Mouse (Mus musculus) thymus, adult 18-20 months (tissue): ENCODE measurements around the gene Mavs.
A peak's percentile ranks its signal among the peaks of the same experiment; 100 is the strongest.

ENCODE experiments used
- DNase-seq, 2 experiments: peaks; one replicate each; pipeline ENCODE4 v3.0.0; 2022; ENCODE audit warnings: mixed read lengths in 2 of 2

Gene Mavs

DNA sequence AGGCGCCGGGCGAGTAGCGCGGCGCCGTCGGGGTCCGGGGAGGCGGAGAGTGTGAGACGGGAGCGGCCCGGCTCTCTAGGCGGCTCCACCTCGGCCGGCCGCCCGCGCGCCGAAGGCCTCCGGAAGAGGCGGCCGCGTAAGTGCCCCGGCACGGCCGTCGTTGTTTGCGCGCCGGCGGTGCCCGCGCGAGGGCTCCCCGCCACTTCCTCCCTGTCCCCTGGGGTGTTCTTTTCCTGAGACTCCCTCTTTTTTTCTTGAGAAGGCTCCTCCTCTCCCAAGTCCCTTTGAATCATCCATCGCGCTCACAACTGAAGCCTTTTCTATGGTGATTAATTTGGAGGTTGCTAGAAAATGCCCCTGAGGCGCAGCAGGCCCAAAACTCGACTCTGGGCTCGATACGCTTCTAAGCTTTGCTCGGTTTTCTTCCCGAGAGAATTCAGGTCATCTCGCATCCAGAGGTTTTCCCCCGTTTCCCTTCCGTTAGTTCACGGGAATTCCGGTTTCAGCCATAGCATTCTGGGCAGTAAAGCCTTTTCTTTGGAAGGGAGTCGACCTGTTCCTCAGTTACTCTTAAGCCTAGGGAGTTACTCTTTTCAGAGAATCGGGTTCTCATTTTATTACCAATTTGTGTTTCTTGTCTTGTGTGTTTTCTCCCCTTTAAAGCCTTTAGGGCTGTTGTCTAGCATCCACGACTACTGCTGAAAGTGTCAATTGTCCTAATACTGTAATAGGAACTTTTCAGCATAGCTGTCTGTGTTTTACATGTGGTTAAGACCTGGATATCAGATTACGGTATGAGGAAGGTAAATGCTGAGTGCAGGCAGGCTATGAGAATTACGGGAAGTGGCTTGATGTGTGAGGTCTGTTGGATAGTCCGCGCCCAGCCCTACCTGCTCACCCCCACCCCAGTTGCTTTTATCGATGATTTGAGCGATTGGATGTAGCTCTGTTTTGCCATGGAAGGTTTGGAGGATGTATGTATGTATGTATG, 29.1 kb downstream of the Mavs start:
- DNase-seq: peak in 1 of 2 experiments; percentile 59

DNA sequence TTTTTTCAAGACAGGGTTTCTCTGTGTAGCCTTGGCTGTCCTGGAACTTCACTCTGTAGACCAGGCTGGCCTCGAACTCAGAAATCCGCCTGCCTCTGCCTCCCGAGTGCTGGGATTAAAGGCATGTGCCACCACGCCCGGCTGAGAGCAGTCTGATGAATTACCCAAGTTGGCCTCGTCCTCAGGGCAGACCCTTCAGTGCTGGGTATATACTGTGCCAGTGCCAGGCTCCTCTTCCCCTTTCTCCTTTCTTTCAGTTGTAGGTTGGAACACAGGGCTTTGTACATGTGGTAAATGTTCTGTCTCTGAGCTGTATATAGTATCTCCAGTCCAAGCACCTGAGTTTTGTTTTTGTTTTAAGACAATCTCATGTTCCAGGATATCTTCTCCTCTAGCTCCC, 30.2 kb downstream of the Mavs start:
- no peak for DNase-seq

DNA sequence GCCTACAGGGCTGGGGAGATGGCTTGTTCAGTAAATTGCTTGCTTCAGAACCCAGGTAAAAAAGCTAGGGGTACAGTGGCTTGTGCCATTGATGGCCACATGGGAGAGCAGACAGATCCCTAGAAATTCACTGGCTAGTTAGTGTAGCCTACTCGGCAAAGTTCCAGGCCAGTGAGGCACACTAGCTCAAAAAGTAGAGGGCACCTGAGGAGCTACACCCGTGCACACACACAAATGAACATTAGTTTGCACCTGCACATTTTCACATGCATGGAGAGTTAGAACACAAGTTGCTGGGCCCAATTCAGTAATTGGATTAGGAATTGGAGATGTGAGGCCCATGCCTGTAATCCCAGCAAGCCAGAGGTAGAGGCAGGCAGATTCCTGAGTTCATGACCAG, 31.2 kb downstream of the Mavs start:
- no peak for DNase-seq

DNA sequence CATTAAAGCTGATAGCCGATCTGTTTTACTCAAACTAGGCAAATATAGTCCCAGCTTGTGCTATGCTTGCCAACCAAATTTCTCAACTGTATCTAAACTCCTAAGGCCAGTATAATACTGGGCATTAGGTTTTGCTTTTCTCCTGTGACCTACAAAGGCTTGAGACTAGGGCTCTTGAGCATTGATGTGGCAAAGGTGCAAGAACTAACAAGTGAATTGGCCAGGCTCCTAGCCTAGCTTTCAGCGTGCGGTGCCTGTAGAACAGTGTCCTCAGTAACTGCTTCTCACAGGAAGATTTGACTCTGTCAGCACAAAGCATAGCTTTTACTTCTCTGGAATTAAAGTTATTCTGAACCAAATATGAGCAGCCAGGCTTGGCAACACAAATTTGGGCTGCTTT, 41.6 kb downstream of the Mavs start:
- no peak for DNase-seq

DNA sequence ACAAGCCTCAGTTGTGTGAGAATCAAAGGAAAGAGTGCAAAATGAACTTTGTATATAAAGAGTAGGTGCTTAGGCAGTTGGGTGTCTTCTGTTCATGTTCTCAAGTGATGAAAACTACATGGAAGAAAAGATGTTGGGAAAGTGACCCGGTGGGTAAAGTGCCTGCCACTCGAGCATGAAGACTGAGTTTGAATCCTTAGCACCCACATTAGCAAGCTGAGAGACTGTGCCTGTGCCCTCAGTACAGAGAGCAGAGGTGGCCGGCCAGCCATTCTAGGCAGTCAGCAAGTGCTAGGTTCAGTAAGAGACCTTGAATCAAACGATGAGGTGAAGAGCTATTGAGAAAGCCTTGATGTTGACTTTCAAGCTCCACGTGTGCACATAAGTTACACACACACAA, 42.9 kb downstream of the Mavs start:
- no peak for DNase-seq

DNA sequence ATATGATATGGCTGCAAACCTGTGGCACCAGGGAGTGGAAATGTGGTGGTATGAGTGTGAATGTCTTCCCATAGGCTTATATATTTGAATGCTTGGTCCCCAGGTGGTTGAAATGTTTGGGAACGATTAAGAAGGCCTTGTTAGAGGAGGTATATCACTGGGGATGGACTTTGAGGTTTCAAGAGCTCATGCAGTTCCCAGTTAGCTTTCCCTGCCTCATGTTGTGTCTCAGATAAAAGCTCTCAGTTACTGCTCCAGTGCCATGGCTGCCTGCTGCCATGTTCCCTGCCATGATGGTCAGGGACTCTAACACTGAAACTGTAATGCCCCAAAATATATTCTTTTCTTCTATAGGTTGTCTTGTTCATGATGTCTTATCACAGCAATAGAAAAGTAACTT, 47.7 kb downstream of the Mavs start:
- no peak for DNase-seq

DNA sequence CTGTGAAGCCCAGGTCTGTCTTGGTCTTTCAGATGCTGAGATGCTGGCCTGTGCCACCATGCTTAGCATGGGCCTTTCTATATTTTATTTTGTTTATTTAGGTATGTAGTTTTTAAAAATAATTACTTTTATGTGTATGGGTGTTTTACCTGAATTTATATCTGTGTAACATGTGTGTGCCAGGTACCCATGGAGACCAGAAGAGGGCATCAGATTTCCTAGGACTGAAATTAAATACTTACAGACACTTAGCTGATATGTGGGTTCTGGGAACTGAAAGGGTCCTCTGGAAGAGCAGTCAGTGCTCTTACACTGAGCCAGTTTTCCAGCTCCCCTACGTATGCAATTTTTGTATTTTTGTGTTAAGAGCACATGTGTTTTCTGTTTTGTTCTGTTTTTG, 52.4 kb downstream of the Mavs start:
- no peak for DNase-seq

DNA sequence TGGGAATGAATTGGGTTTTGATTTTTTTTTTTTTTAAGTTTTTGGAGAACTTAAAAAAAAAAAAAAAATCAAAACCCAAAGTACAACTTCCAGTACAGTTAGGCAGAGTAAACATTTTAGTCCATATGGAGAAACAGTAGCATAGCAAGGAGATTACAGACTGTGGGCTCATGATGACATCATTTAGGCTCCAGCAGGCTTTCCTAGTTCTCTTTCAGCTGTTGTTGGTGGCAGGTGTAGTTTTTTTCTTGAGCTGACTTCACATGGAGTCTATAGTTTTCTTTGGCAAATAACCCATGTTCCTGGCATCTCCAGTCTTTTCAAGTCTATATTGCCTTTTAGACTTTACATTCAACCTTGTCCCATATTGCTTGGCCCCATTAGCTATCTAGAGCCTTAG, 56.8 kb downstream of the Mavs start:
- DNase-seq: no peak

DNA sequence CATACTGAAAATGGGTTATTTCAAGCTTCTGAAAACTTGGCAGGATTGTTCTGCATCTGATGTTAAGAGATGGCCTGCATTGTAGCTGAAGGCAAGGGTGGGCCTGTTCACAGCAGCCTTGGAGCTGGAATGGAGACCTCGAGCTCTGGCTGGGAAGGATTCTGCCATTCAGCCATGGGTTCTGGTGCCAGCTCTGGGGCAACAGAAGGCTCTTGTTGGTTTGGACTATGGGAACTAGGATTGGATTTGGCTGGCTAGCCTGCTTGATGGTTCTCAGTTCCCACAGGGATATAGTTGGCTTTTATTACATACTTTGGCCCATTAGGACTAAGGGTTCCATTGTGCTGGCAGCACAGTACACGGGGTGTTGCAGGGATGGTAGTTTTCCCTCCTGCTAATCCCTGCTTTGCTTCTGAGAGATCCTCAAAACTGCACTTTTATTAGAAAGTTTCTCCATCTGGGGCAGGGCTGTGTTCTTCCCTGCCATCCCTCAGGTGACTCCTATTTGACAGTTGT, 62.9 kb downstream of the Mavs start:
- no peak for DNase-seq
